Mouse (Mus musculus): ENCODE measurements at regions not wholly inside any gene's neighbourhood (a gene's known extent, or its start where the extent isn't known, plus 50 kb on each side); places are given as distances from the start of the nearest gene placed in this dataset.

GRCm38 (mm10) chrX:6261469-6261868 is 59.1 kb downstream of the Bmp15 start:
- DNase-seq (ENCODE audit: inconsistent ontology term) = peak; percentile 10

- DNase-seq (ENCODE audit: inconsistent ontology term) = peak; percentile 3
Measured at GRCm38 (mm10) chrX:6258523-6258922, 62.0 kb downstream of the Bmp15 start.

- peak; percentile 9 for DNase-seq (ENCODE audit: inconsistent ontology term)
Measured at GRCm38 (mm10) chrX:6254058-6254457, 66.5 kb downstream of the Bmp15 start.

- DNase-seq (ENCODE audit: inconsistent ontology term) = peak; percentile 18
Measured at GRCm38 (mm10) chrX:6252873-6253272, 67.6 kb downstream of the Bmp15 start.

All from Muller cell, postnatal 12 days (primary cell).